Mouse (Mus musculus) embryo, embryonic 9.5 days (tissue): Measurements from ENCODE around the gene Igfn1.

Experiments
- DNase-seq: peaks from one replicate; pipeline ENCODE4 v3.0.0-alpha.2; 2017; ENCODE audit errors: extremely low spot score

Igfn1 gene

GRCm38 (mm10) chr1:136007211-136008158 lies 1.3 kb upstream of the Igfn1 start, which contains the start of gene Tmem9:
Tmem9 (plus strand) TSS chr1:136008150.
- peak; percentile 78 for DNase-seq

- no peak for DNase-seq
These were observed 4.7 kb downstream of the Igfn1 start for GRCm38 (mm10) chr1:136001438-136001837.

- DNase-seq: no peak
These were observed 6.3 kb downstream of the Igfn1 start for GRCm38 (mm10) chr1:135999720-136000287.

- DNase-seq: no peak
These were observed 8.6 kb downstream of the Igfn1 start for GRCm38 (mm10) chr1:135997537-135997936.

GRCm38 (mm10) chr1:135993470-135993869 lies 12.7 kb downstream of the Igfn1 start:
- DNase-seq: no peak

GRCm38 (mm10) chr1:135989876-135990275 lies 16.3 kb downstream of the Igfn1 start:
- DNase-seq: no peak

GRCm38 (mm10) chr1:135984105-135984504 lies 22.0 kb downstream of the Igfn1 start:
- DNase-seq: no peak

GRCm38 (mm10) chr1:135972576-135972975 lies 33.6 kb downstream of the Igfn1 start:
- DNase-seq: no peak

GRCm38 (mm10) chr1:135970486-135970885 lies 35.7 kb downstream of the Igfn1 start:
- DNase-seq: no peak

- DNase-seq: no peak
These were observed 38.4 kb downstream of the Igfn1 start for GRCm38 (mm10) chr1:135967739-135968138.

- no peak for DNase-seq
These were observed 41.6 kb downstream of the Igfn1 start for GRCm38 (mm10) chr1:135964561-135964960.

GRCm38 (mm10) chr1:135963177-135963576 lies 43.0 kb downstream of the Igfn1 start:
- DNase-seq: no peak

- peak; percentile 55 for DNase-seq
These were observed 47.7 kb downstream of the Igfn1 start for GRCm38 (mm10) chr1:135958483-135958882.

GRCm38 (mm10) chr1:135948871-135949270 lies 57.3 kb downstream of the Igfn1 start:
- DNase-seq: no peak

GRCm38 (mm10) chr1:135946247-135946646 lies 59.9 kb downstream of the Igfn1 start:
- no peak for DNase-seq

GRCm38 (mm10) chr1:135945711-135946110 lies 60.4 kb downstream of the Igfn1 start:
- DNase-seq: peak; percentile 41

- DNase-seq: peak; percentile 78
These were observed 61.4 kb downstream of the Igfn1 start for GRCm38 (mm10) chr1:135944526-135945259.

GRCm38 (mm10) chr1:135943713-135944112 lies 62.4 kb downstream of the Igfn1 start:
- no peak for DNase-seq

- DNase-seq: no peak
These were observed 64.0 kb downstream of the Igfn1 start for GRCm38 (mm10) chr1:135942116-135942515.

GRCm38 (mm10) chr1:135941259-135942006 lies 64.7 kb downstream of the Igfn1 start:
- no peak for DNase-seq

GRCm38 (mm10) chr1:135936091-135936490 lies 70.1 kb downstream of the Igfn1 start:
- no peak for DNase-seq
